Mouse (Mus musculus) cerebellum, adult 2 months (tissue): ENCODE results near the gene Adap2.

Experiments
- CTCF ChIP-seq: fragments of 200-500 bp; IDR thresholded peaks from 2 replicates; pipeline ENCODE4 v1.5.1; 2011; ENCODE audit warnings: low read depth, mild to moderate bottlenecking, control low read depth, low read length, moderate library complexity, borderline replicate concordance; ENCODE audit not compliant: insufficient read depth
- POLR2A ChIP-seq: fragments of 200-500 bp; IDR thresholded peaks from 2 replicates; pipeline ENCODE4 v1.6.1; 2011; ENCODE audit warnings: low read length, control low read depth, borderline replicate concordance; ENCODE audit not compliant: insufficient read depth

GRCm38 (mm10) chr11:80215291-80215690 is 61.4 kb downstream of the Adap2 start:
- TF ChIP-seq CTCF (no peak), POLR2A (no peak)
